Mouse (Mus musculus): Measurements from ENCODE around the gene Rasgrf2. TPM values are rescaled to one million over a fixed set of nuclear protein-coding genes. Genes with fewer than 3 reads are reported as not detected.

Rasgrf2 gene
- polyA plus RNA-seq, 1 experiment from 2014 or later: 0.05 TPM

DNA sequence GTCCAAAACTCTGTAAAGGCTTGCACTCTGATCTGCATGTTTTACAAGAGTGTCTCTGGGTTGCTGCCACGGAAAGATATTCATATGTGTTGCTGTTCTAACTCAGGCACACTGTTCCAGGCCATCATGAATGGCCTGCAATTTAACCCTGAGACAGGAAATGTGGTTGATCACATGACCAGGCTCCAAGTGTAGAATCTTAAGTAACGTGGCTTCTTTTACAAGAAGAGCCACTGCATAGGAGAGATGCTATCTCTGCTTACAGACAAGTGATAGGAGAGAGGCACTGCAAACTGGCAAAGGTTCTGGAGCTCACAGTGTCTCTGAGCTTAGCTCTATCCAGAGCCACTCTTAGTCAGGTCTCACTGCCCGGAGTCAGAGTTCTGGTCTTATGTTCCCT lies 210.4 kb downstream of the Rasgrf2 start:
- Histone ChIP-seq H3K4me3 (ENCODE audit: low read depth, low read length) (no peak overlapping the region), H3K4me2 (ENCODE audit: low read depth, low read length) (no peak overlapping the region), H3K9ac (replicated peaks) (no peak overlapping the region), H3K27me3 (ENCODE audit: insufficient read depth, low read length) (no peaks in the 10 kb centered on the region), H3K4me1 (ENCODE audit: insufficient read depth) (no peaks in the 10 kb centered on the region), H3K9me3 (ENCODE audit: low read length) (no peaks in the 10 kb centered on the region), H3K36me3 (replicated peaks; ENCODE audit: insufficient read depth, low read length) (no peaks in the 10 kb centered on the region), H3K27ac (ENCODE audit: low read depth) (no peak overlapping the region)
- TF ChIP-seq EP300 (IDR thresholded peaks at IDR 0.05; ENCODE audit: low read depth): no peak
- no peak for TF ChIP-seq CTCF (IDR thresholded peaks at IDR 0.05; ENCODE audit: low read depth)
- no peak for ATAC-seq
- DNase-seq: no peak
- 47% methylated on average over 3 of the region's 3 CpGs for WGBS (ENCODE audit: insufficient replicate concordance)

DNA sequence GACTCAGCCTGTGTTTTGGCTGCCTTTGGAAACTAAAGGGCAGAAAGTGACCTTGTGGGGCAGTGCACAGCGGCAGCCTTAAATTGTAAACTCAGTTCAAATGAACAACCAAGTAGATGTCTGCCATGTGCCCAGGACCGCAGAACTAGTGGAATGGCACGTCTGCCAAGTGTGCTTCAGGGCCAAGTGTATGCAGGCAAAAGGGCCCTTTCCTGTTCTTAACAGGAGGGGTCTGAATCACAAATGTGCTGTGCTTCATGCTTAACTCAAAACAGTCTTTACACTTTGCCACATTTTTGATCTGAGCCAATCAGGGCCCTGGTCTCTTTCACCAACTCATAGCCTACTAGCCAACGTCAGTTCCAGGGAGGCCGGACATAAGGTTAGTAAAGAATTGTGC lies 212.7 kb downstream of the Rasgrf2 start:
- Histone ChIP-seq H3K9ac (replicated peaks) (no peak overlapping the region), H3K4me1 (ENCODE audit: insufficient read depth) (no peaks in the 10 kb centered on the region), H3K9me3 (ENCODE audit: low read length) (no peaks in the 10 kb centered on the region), H3K27me3 (ENCODE audit: insufficient read depth, low read length) (no peaks in the 10 kb centered on the region), H3K4me2 (ENCODE audit: low read depth, low read length) (no peak overlapping the region), H3K4me3 (ENCODE audit: low read depth, low read length) (no peak overlapping the region), H3K27ac (ENCODE audit: low read depth) (no peak overlapping the region), H3K36me3 (replicated peaks; ENCODE audit: insufficient read depth, low read length) (no peaks in the 10 kb centered on the region)
- TF ChIP-seq CTCF (IDR thresholded peaks at IDR 0.05; ENCODE audit: low read depth) (no peak), EP300 (IDR thresholded peaks at IDR 0.05; ENCODE audit: low read depth) (no peak)
- no peak for DNase-seq
- 76% methylated on average over 5 of the region's 5 CpGs for WGBS (ENCODE audit: insufficient replicate concordance)
- ATAC-seq: no peak

DNA sequence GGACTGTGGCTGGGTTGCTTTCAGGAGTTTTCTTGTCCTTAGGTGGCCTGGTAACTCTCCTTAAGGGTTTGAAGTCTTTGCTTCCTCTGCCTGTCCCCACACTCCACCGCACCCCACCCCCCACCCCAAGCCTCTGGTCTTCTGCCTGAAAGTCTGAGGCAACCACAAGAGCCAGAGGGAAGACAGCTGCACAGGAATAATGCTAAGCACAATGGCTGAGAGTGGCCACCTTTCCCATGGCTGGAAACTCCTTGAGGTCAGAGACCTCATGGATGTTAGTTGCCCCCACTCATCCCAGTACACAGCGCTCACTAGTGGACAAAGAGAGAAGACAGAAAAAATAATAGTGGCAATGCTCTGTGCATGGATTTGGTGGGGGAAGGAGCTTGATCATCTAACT lies 213.6 kb downstream of the Rasgrf2 start:
- Histone ChIP-seq H3K4me2 (ENCODE audit: low read depth, low read length) (no peak overlapping the region), H3K9me3 (ENCODE audit: low read length) (no peaks in the 10 kb centered on the region), H3K36me3 (replicated peaks; ENCODE audit: insufficient read depth, low read length) (no peaks in the 10 kb centered on the region), H3K27ac (ENCODE audit: low read depth) (no peak overlapping the region), H3K4me3 (ENCODE audit: low read depth, low read length) (no peak overlapping the region), H3K4me1 (ENCODE audit: insufficient read depth) (no peaks in the 10 kb centered on the region), H3K27me3 (ENCODE audit: insufficient read depth, low read length) (no peaks in the 10 kb centered on the region), H3K9ac (replicated peaks) (no peak overlapping the region)
- DNase-seq (no peak), ATAC-seq (no peak)
- no peak for TF ChIP-seq EP300 (IDR thresholded peaks at IDR 0.05; ENCODE audit: low read depth)
- TF ChIP-seq CTCF (IDR thresholded peaks at IDR 0.05; ENCODE audit: low read depth): no peak
- WGBS (ENCODE audit: insufficient replicate concordance): 86% methylated on average over 2 of the region's 2 CpGs

DNA sequence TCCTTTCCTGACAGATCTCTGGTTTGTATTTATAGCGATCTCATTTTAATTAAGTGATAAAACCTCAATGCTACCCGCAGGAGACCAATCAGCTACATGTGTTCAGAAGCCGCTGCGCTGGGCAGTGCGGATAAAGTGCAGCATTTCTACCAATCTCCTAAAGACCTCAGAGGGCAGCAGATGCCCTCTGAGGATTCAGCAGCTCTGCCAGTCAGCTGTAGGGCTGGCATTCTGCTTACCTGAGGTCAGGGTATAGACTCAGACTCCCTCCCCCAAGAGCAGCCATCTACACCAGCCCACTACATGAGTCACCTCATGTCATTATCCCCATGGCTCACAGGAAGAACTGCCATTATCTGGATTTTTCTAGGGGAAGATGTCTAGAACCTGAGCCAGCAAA lies 215.1 kb downstream of the Rasgrf2 start:
- no peak for ATAC-seq
- Histone ChIP-seq H3K27me3 (ENCODE audit: insufficient read depth, low read length) (no peaks in the 10 kb centered on the region), H3K9ac (replicated peaks) (no peak overlapping the region), H3K36me3 (replicated peaks; ENCODE audit: insufficient read depth, low read length) (no peaks in the 10 kb centered on the region), H3K4me2 (ENCODE audit: low read depth, low read length) (no peak overlapping the region), H3K9me3 (ENCODE audit: low read length) (no peaks in the 10 kb centered on the region), H3K4me1 (ENCODE audit: insufficient read depth) (no peaks in the 10 kb centered on the region), H3K4me3 (ENCODE audit: low read depth, low read length) (no peak overlapping the region), H3K27ac (ENCODE audit: low read depth) (no peak overlapping the region)
- TF ChIP-seq EP300 (IDR thresholded peaks at IDR 0.05; ENCODE audit: low read depth) (no peak), CTCF (IDR thresholded peaks at IDR 0.05; ENCODE audit: low read depth) (no peak)
- WGBS (ENCODE audit: insufficient replicate concordance): 91% methylated on average over 5 of the region's 5 CpGs
- no peak for DNase-seq

DNA sequence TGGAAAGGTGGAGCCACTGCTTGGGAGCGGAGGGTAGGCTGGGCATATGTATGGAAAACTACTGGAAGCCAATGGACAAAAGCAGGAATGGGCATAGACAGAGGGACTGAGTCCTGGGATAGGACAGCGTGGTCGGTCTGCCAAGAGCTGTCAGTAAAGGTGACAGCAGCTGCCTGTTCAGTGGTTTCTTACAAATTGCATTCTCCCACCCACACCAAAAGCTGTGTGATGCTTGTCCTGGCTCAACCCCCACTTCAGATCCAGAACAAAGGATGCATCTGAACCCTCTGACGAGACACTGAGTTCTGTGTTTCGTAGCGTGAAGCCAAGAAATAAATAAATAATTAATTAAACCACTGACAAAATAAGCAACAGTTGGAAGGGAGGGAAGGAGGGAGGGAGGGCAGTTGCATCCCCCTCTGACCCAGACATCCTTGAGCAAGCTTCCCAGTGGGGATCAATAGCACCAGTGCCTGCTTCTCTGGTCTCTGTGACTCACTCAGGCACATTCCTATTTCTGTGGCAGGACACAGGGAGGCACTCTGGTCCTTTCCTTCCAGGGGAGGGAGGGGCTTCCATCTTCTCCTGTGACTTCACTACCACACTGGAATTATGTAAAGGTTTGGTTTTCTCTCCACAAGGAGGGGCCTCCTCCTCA lies 215.7 kb downstream of the Rasgrf2 start:
- no peak for ATAC-seq
- WGBS (ENCODE audit: insufficient replicate concordance): 68% methylated on average over 6 of the region's 6 CpGs
- no peak overlapping the region for H3K27ac ChIP-seq (ENCODE audit: low read depth)

DNA sequence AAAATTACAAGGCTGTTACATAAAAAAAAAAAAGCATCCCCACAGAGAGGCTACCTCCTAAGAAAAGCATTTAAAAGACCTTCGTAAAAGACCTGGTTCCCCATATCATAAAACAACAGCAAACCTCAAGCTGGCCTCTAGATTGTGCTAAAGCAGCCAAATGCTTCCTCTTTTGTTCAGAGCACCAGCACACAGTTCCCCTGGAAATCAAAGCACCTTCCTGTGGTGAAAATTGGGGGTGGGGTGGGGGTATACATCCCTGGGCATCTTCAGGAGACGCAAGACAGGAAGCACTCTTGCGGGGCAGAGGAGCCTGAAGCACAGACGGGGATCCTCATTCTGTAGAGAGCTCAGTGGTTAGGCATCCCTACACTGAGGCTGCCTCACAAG lies 216.3 kb downstream of the Rasgrf2 start:
- Histone ChIP-seq H3K27me3 (ENCODE audit: insufficient read depth, low read length) (no peaks in the 10 kb centered on the region), H3K4me2 (ENCODE audit: low read depth, low read length) (no peak overlapping the region), H3K4me1 (ENCODE audit: insufficient read depth) (no peaks in the 10 kb centered on the region), H3K4me3 (ENCODE audit: low read depth, low read length) (no peak overlapping the region), H3K9me3 (ENCODE audit: low read length) (no peaks in the 10 kb centered on the region), H3K27ac (ENCODE audit: low read depth) (no peak overlapping the region), H3K36me3 (replicated peaks; ENCODE audit: insufficient read depth, low read length) (no peaks in the 10 kb centered on the region), H3K9ac (replicated peaks) (no peak overlapping the region)
- DNase-seq (no peak), ATAC-seq (no peak)
- no peak for TF ChIP-seq CTCF (IDR thresholded peaks at IDR 0.05; ENCODE audit: low read depth)
- no peak for TF ChIP-seq EP300 (IDR thresholded peaks at IDR 0.05; ENCODE audit: low read depth)
- WGBS (ENCODE audit: insufficient replicate concordance): 24% methylated on average over 4 of the region's 4 CpGs

More for the DNA sequence above, 215.7 kb downstream of the Rasgrf2 start:
- no peaks in the 10 kb centered on the region for H3K27me3 ChIP-seq (ENCODE audit: insufficient read depth, low read length)
- no peak overlapping the region for H3K9ac ChIP-seq (replicated peaks)
- H3K4me2 ChIP-seq (ENCODE audit: low read depth, low read length): no peak overlapping the region
- no peak overlapping the region for H3K4me3 ChIP-seq (ENCODE audit: low read depth, low read length)
- DNase-seq: no peak
- TF ChIP-seq CTCF (IDR thresholded peaks at IDR 0.05; ENCODE audit: low read depth) (no peak), EP300 (IDR thresholded peaks at IDR 0.05; ENCODE audit: low read depth) (no peak)
- H3K36me3 ChIP-seq (replicated peaks; ENCODE audit: insufficient read depth, low read length): no peaks in the 10 kb centered on the region
- H3K4me1 ChIP-seq (ENCODE audit: insufficient read depth): no peaks in the 10 kb centered on the region
- H3K9me3 ChIP-seq (ENCODE audit: low read length): no peaks in the 10 kb centered on the region

DNA sequence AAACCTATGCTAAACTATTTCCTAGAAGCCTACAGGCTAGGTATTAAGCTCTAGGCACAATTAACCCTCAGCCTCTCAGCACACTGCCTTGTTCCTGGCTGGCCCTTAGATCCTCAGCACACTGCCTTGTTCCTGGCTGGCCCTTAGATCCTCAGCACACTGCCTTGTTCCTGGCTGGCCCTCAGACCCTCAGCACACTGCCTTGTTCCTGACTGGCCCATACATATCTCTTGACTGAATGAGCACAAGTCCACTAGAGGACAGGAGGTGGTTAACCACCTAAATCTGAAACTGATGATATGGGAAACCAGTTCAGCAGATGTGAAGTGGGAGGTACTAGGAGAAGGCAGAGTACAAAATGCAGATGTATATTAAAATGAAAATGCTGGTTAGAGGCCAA lies 219.8 kb downstream of the Rasgrf2 start:
- H3K36me3 ChIP-seq (replicated peaks; ENCODE audit: insufficient read depth, low read length): no peaks in the 10 kb centered on the region
- H3K27ac ChIP-seq (ENCODE audit: low read depth): no peak overlapping the region
- H3K4me2 ChIP-seq (ENCODE audit: low read depth, low read length): no peak overlapping the region
- H3K9me3 ChIP-seq (ENCODE audit: low read length): no peaks in the 10 kb centered on the region
- no peaks in the 10 kb centered on the region for H3K27me3 ChIP-seq (ENCODE audit: insufficient read depth, low read length)
- H3K4me3 ChIP-seq (ENCODE audit: low read depth, low read length): no peak overlapping the region
- no peaks in the 10 kb centered on the region for H3K4me1 ChIP-seq (ENCODE audit: insufficient read depth)
- no peak for DNase-seq
- no peak overlapping the region for H3K9ac ChIP-seq (replicated peaks)
- TF ChIP-seq EP300 (IDR thresholded peaks at IDR 0.05; ENCODE audit: low read depth) (no peak), CTCF (IDR thresholded peaks at IDR 0.05; ENCODE audit: low read depth) (no peak)
- ATAC-seq: no peak

All from liver, postnatal 0 days (tissue).